Mouse (Mus musculus): ENCODE measurements around the gene Agap3.
A peak's percentile ranks its signal among the peaks of the same experiment; 100 is the strongest.

The Agap3 gene

DNA sequence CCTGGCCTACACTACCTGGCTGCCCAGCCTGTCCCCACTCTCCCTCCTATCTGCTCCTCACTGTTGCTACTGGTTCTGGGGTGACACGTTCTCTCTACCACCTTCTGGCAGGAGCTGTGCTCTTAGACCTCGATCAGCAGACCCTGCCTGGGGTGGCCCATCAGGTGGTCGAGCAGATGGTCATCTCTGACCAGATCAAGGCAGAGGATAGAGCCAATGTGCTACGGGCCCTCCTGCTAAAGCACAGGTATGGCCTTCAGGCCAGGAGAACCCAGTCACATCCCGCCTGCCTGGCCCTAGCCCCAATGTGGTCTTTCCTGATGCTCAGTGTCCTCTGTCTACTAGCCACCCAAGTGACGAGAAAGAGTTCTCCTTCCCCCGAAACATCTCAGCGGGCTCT, 18.0 kb upstream of the Agap3 start:
- DNase-seq: no peak

DNA sequence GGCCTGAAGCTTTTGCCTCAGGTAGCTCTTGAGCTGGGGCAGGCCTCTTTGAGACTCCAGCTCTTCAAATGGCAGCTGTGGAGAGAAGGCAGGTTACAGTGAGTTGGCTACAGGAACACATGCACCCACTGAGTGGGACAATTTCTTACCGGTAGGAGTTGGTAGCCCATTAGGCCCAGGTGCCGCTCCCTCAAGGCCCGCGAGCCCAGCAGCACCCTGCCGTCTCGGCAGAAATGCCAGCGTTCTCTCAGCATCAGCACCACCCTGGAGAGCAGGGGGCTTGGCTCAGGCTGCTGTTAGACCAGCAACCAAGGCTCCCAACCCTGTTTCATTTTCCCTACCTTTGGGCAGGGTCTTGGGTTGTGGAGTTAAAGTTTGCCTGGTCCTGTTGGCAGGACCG, 10.8 kb upstream of the Agap3 start:
- no peak for DNase-seq

DNA sequence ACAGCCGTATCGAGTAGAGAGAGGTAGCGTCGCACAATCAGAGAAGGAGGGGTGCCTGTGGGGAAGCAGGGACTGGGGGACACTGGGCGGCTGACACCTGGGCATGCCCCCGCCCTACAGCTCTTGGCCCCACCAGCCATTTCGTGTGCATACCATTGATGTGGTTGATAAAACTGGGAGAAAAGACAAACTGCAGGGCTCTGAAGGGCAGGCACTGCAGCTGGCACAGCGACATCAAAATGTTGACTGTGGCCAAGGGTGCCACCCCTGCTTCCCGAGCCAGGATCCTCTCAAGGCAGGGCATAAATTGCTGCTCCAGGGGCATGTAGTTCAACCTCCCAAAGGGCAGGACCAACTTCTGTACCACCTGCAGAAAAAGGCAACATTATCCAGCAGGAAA, 9.9 kb upstream of the Agap3 start:
- DNase-seq: no peak

DNA sequence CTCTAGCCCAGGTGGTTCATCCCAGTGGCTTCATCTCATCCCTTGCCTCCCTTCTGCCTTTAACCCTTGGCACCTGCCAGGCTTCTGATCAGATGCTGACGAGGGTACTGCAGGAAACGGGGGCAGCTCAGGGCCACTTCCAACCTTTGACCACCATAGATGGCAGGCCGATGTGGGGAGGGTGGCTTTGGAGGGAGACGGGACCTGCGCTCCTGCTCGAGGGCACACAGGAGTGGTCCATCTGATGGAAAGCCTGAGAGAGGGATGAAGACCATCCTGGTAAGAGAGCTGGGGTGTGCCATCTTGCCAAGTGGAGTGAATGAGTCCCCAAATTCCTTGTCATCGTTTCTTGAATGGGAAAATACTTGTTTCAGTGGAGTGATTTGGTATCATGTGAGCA, 8.8 kb upstream of the Agap3 start:
- DNase-seq: no peak

DNA sequence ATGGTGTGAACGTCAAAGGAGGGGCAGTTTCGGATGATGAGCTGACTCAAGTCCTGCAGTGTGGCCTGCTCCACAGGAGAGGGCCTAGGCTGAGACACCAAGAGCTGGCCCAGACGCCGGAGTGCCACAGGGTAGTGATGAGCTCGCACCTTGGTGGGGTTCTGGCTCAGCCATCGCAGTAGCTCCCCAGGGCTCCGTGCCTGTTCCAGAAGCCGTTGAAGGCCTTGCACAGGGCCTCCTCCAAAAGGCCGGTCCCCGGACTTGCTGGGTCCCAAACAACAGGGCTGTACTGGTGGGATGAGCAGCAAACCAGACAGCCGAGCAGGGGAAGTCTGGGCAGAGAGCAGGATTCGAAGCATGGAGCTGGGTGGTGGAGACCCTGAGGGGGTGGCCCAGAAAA, 8.1 kb upstream of the Agap3 start:
- no peak for DNase-seq

DNA sequence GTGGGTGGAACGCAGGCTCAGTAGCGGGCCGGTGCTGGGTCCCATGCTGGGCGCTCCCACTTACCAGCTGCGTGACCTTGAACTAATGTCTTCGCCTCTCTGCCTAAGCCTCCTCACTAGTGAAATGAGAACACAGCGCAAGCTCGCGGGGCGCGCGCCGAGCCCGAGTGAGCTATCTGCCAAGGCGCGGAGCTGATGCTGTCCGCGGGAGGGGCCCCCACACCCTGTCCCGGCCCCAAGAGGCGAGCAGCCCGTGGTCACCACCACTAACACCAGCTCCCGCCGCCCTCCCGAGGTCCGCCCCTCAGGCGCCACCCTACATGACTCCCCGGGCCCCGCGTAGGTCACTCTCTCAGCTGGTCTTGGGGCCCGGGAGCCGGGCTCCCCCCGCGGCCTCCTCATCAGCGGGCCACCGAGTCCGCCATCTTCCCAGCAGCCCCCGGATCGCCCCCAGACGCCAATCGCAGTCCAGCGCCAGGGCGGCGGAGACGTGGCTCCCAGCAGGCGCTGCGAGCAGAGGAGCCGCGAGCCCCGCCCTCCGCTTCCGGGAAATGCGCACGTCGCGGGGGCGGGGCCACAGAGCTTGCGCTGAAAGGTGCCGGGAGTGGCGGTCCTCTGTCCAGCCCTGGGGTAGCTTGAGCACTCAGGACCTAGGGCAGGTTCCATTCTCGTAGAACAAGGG, 7.1 kb upstream of the Agap3 start, which contains the start of gene Fastk:
Gene Fastk, minus strand, starts transcription at position 542 of the 682 bp plus-strand sequence.
- DNase-seq: peak; percentile 92

DNA sequence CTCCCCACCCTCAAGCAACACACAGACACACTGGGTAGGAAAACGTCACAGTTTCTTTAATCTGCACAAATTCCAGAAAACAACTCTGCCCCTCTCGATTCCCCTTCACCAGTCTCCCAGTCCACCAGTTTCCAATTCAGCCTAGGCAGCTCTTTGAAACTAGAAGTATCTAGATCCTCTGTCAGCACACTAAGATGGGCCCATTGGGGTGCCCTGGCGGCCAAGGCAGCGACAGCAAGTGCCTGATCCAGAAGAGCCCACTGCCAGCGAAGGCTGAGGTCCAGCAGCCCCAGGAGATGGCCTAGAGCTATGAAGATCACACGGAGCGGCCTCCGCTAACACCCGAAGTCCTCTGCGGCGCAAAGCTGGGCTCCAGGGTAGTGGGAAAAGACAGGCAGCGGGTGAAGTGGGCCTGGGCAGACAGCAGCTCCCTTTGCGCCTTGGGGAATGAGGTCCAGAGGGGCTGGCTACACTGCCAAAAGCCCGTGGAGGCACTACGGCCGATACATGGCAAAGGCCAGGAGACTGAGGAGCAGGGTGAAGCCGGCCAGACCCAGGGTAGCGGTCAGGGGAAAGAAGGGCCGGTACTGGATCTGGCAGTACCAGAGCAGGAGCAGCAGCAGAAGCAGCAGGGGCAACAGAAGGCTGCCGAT, 6.4 kb upstream of the Agap3 start:
- peak; percentile 48 for DNase-seq

DNA sequence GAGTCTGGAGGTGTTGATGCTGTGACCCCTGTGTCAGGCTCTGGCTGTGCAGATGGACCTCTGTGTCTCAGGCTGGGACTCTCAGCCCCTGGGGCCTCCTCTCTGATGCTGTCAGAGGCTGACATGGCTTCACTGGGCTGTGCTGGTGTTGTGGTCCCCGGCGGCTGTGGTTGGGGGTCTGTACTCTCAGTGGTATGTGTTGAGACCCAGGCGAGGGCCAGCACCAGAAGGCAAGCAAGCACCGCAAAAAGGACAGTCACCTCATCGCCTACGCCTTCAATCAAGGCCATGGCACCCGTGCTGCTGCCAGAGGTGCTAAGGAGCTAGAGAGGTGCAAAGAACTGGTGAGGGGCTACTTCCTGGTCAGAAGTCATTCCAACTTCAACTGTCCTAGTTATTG, 5.3 kb upstream of the Agap3 start:
- DNase-seq: no peak

DNA sequence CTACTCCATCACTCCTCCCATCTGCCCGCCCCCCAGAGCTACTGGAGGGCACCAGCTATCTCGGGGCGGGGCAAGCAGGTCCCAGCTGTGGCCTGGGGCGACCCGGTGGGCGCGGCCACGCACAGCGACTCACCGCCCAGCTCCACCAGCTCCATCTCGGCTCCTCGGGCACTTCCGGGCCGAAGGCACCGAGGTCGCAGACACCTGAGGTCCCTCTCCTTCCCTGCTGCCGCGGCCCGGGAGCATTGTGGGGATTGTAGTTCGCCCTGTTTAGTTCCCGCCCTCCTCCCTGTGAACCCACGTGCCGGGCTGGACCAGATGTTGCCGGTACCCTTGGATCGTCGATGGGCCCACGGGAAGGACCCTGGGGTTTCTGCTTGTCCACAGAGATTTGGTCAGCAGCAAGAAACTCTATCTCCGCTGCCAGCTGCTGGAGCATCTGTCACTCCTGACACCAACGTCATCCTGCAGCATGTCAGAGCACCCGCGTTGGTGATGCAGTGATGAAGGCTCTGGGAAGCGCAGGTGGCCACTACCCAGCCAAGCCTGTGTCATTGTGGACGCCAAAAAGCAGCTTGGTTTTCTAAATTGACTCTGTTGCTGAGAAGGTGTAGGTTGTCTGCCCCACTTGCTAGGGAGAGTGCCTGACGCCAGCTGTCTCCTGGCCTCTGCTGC, 4.2 kb upstream of the Agap3 start, which contains the start of gene Tmub1:
Gene Tmub1, minus strand, starts transcription at position 231 of the 675 bp plus-strand sequence.
- DNase-seq: peak; percentile 79

DNA sequence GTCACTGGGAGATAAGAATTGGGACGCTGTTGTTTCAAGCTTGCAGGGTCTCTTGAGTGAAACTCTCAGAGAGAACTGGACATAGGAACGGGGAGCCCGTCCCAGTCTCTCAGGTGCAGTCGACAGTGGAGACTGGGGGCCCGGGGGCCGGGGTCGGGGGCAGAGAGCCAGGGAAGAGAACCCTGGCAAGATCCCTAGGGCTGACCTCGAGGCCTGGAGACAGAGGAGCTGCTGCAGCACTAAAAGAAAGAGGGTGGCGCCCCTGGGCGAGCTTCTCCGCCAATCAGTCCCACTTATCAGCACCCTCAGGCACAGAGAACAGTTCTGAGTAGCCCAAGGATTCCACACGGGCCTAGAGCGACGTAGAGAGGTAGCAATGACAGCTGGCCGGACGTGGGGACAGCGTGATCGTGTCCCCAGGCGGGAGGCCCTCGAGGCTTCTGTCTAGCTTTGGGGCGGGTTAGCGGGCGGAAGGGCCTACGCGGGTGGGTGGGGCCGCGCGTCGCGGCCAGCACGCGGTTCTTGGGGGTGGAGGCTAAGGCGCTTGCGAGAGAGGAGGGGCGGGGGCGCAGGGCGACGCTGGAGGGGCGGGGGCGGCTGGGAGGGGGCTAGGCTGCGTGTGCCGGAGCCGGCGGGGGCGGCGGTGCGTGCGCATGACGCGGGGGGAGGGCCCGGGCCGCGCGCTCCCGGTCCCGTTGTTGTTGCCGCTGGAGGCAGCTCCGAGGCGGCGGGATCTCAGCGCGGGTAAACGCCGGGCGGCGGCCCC, 530 bp upstream of the Agap3 start:
- DNase-seq: peak; percentile 85

DNA sequence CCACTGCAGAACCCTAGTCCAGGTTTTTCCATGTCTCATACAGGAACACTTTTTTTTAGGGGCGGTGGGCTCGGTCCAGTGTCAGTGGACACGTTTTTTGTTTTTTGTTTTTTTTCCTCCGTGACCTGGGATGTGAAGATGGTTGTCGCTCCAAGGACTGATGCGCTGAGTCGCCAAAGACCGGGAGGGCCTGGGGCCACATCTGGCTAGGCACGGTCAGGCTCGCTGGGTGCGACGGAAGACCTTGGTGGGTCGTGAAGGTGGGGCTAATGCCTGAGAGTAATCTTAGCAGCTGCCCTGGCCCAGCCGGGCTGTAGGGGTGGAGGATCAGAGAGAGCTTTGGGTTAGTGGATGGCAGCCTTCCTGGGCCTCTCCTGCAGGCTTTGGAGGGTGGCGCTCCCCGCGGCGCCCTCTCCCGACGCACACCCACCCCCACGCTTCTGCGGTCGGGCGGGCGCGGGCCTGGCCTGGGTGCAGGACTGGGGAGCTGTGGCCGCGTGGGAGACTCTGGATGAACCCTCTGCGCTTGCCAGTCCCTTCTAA, 785 bp downstream of the Agap3 start:
- DNase-seq: no peak

DNA sequence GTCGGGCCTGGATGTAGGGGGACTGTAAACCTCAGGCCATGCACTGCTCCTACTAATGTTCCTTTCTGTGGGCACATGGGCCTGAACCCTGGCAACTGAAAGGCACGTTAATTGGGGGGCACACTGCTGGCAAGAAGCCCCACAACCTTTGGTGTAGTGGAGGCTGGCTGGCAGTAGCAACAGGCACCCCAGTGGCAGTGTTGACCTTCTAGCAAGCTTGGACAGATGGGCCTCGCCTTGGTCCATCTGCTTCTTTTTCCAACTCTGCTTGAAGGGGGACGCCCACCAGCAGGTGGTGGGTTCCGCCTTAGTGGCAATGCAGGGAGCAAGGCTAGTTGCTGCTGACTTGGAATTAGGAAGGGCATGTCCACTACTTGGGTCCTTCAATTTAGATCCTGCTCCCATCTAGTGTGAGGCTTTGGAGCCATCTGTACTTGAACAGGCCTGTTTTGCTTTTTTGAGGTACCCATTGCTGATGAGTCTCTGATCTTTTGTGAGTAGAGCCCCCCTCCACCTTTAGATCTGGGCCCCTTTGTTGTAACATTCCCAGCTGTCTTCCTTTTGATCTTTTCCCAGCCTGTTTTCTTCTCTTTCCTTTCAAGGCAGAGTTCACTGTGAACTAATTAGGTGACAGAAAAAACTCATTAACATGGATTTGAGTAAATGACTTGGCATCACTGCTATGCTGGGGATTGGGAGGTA, 1.5 kb downstream of the Agap3 start:
- DNase-seq: peak; percentile 84

DNA sequence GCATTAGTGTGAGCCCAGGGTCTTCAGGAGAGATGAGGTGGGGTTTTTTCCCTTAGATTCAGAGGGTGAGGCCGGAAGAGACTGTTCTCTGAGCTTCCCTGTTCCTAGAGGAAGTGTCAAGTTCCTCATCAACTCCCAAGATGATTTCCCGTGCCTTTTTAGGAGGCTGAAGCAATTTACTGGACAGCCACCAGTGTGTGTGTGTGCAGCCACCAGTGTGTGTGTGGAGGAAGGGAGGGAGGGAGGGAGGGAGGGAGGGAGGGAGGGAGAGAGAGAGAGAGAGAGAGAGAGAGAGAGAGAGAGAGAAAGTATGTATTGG, 2.0 kb downstream of the Agap3 start:
- DNase-seq: no peak

DNA sequence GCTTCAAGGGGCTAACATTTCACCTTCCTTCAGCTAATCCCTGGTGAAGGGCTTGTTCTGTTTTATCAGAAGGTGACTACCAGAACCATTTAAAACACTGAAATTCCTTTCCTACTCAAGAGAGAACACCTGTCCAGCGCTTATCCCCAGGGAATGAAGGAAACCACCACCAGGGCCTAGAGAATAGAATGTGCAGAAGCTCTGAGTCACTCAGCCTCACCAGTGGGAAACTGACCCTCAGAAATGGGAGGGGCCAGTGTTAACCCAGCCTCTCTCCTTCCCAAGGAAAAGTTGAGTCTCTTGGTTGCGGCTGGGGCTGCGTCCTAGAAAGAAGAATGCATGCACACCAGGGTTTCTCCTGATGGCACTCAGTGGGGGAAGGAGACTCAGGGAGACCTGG, 3.1 kb downstream of the Agap3 start:
- no peak for DNase-seq

DNA sequence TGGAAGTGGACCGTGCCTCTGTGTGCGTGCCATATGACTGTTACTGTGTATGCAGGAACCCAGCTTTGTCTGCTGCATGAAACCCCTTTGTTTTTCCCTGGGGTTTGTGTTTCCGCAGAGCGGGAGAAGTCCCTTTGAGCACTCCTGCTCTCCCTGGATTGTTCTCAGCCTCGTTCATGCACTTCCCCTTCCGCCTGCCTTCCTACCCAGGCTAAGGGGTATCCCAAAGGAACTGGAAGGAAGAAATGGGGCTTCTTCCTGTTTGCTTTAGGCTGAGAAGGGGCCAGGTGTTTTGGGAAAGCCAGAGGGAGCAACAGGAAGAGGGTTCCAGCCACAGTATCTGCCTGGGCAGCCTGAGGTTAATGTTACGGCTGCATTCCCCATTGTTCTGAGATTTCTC, 3.6 kb downstream of the Agap3 start:
- DNase-seq: no peak

DNA sequence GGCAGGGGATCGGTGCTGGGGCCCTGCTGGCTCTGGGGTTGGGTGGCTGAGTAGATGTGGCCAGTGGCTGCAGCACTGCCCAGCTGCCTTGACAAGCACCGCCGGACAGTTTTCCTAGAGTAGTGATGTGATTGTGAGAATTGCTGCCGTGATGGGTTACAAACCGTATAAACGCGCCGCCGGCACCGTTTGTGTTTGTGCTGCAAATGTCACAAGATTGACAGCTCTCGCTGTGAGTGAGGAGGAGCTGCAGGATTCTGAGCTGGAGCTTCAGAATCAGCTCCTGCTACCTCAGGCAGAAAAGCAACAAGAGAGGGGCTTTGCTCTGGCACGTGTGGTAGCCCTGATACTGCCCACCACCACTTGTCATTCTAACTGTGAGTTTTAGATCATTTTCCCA, 14.8 kb downstream of the Agap3 start:
- no peak for DNase-seq

DNA sequence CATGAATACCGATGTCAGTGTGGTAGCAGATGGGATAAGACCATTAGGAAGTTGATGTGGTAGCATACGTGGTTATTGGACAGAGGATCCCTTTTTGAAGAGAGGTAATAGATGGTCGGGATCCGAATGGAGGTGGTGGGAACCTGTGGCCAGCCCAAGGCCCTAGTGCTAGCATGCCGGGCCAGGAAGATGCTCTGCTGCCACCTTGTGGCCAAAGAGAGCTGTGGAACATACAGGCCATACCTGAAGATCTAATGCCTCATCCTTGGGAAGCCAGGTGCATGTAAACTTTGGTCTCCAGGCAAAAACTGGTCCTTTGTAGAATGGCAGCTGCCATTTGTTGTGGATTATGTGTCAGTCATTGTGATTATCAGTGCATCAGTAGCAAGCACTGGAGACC, 18.6 kb downstream of the Agap3 start:
- DNase-seq: peak; percentile 82

DNA sequence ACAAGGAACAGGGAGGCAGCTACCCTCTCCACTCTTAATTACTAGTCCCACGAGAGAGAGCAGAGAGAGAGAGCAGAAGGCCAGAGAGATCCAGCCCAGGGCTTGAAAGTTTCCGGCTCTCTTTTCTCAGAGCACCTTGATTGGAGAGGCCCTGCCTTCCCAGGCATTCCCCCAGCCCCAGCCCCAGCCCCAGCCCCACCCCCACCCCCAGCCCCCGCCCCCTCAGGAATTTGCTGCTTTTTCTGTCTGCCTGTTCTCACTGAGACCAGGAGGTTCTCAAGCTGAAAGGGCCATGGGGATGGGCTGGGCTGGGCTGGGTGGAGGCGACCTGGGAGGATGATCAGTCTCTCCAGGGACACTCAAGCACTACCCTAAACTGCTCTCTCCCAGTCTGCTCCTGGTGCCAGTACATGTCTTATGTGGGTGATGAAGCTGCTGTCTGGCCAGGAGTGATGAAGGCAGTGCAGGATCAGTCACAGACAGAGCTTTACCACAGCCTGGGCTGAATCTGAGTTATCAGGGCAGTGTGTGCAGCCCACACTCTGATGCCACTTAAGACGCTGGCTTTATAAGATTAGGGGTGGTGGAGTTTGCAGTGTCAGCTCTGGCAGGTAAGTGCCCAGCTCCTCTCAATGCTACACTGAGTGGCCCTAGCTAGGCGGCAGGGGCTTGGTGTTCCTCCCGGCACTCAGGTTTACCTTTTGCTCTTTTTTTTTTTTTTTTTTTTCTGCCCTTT, 21.1 kb downstream of the Agap3 start:
- DNase-seq: no peak

DNA sequence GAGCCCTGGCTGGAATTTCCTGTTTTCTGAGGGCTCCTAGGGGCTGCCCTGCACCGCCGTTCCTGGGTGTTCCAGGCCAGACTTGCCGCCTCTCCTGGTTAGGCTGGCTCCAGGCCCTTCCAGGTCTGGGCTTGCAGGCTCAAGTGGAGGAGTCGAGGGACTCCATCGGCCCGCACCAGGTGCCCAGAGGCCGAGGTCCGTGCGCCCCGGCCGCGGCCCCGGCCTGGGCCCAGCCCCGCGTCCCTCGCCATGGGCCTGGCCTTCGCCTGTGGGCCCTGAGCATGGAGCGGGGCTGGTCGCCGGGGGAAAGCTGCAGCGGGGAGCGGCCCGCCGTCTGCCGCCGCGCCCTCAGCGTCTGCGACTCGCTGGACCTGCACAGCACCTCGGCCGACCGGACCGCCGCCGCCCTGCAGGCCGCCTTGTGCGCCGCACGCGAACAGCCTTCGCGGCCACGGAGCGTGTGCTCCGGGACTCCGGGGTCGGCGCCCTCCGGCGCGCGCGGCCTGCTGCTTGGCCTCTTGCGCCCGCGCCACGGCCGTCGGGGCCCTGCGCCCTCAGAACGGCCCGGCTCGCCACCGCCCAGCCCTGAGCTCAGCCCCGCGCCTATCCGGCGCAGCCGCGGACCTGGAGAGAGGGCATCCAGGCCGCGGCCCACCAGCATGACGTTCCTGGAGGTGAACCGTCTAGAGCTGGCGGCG, 22.2 kb downstream of the Agap3 start:
- no peak for DNase-seq

DNA sequence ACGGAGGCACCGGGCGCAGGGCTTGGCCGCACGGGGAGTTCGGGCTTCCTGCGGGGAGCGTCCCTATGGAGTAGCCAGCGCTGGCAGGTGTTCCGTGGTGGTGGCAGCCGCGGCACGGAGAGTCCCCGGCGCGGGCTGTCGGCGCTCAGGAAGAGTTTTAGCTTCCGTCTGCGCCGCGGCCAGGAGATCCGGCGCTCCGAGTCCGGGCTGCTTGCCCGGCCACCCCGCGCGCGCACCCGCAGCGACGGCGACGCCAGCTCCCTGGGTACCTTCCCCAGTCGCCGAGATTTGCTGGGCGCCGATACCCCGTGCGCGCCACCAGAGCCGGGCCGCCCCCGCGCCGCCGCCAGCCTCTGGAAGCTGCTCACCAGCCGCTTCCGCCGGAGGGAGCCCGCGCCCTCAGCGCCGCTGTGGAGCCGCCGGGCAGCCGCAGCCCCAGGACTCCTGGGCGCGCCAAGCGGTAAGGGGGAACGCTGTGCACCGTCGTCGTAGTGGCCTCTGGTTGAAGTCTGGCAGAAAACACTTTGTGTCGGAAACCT, 22.8 kb downstream of the Agap3 start:
- no peak for DNase-seq
